Mouse (Mus musculus): ENCODE data around the gene Ap1ar. TPM values are rescaled to one million over a fixed set of nuclear protein-coding genes. Genes with fewer than 3 reads are reported as not detected.

Gene Ap1ar
- polyA plus RNA-seq, 1 experiment from 2014 or later: 11.1 TPM

GRCm38 (mm10) chr3:127848088-127848808 lies 10.9 kb upstream of the Ap1ar start:
- H3K4me3 ChIP-seq (ENCODE audit: low read depth, low read length): no peak overlapping the region
- 0 out of 2 replicates have a peak, but pooled peaks have one; percentile 32 for TF ChIP-seq EP300 (IDR thresholded peaks at IDR 0.05; ENCODE audit: low read depth)
- TF ChIP-seq CTCF (IDR thresholded peaks at IDR 0.05; ENCODE audit: low read depth): no peak
- no peaks in the 10 kb centered on the region for H3K27me3 ChIP-seq (ENCODE audit: insufficient read depth, low read length)
- ATAC-seq (peak; percentile 17; the same call in 1 of the 2 replicates), DNase-seq (peak; percentile 37)
- H3K36me3 ChIP-seq (replicated peaks; ENCODE audit: insufficient read depth, low read length): no peaks in the 10 kb centered on the region
- H3K27ac ChIP-seq (ENCODE audit: low read depth): no peak overlapping the region
- WGBS (ENCODE audit: insufficient replicate concordance): 55% methylated on average over 11 of the region's 11 CpGs
- no peaks in the 10 kb centered on the region for H3K9me3 ChIP-seq (ENCODE audit: low read length)
- H3K4me1 ChIP-seq (ENCODE audit: insufficient read depth): peaks cover 7% of the 10 kb centered on the region; the same call in 1 of the 2 replicates
- no peak overlapping the region for H3K9ac ChIP-seq (replicated peaks)
- H3K4me2 ChIP-seq (ENCODE audit: low read depth, low read length): no peak overlapping the region

GRCm38 (mm10) chr3:127843941-127844327 lies 6.6 kb upstream of the Ap1ar start:
- TF ChIP-seq CTCF (IDR thresholded peaks at IDR 0.05; ENCODE audit: low read depth) (no peak), EP300 (IDR thresholded peaks at IDR 0.05; ENCODE audit: low read depth) (no peak)

GRCm38 (mm10) chr3:127843324-127843940 lies 6.1 kb upstream of the Ap1ar start:
- no peak overlapping the region for H3K4me3 ChIP-seq (ENCODE audit: low read depth, low read length)
- WGBS (ENCODE audit: insufficient replicate concordance): 67% methylated on average over 2 of the region's 2 CpGs
- H3K27ac ChIP-seq (ENCODE audit: low read depth): no peak overlapping the region
- no peaks in the 10 kb centered on the region for H3K36me3 ChIP-seq (replicated peaks; ENCODE audit: insufficient read depth, low read length)
- no peak overlapping the region for H3K9ac ChIP-seq (replicated peaks)
- TF ChIP-seq EP300 (IDR thresholded peaks at IDR 0.05; ENCODE audit: low read depth) (no peak), CTCF (IDR thresholded peaks at IDR 0.05; ENCODE audit: low read depth) (no peak)
- ATAC-seq (no peak), DNase-seq (no peak)
- H3K4me1 ChIP-seq (ENCODE audit: insufficient read depth): peaks cover 17% of the 10 kb centered on the region
- no peaks in the 10 kb centered on the region for H3K9me3 ChIP-seq (ENCODE audit: low read length)
- H3K27me3 ChIP-seq (ENCODE audit: insufficient read depth, low read length): no peaks in the 10 kb centered on the region
- no peak overlapping the region for H3K4me2 ChIP-seq (ENCODE audit: low read depth, low read length)

More at GRCm38 (mm10) chr3:127843941-127844327, 6.6 kb upstream of the Ap1ar start:
- no peak overlapping the region for H3K4me3 ChIP-seq (ENCODE audit: low read depth, low read length)
- ATAC-seq (no peak), DNase-seq (no peak)
- no peaks in the 10 kb centered on the region for H3K36me3 ChIP-seq (replicated peaks; ENCODE audit: insufficient read depth, low read length)
- no peak overlapping the region for H3K4me2 ChIP-seq (ENCODE audit: low read depth, low read length)
- 73% methylated on average over 5 of the region's 5 CpGs for WGBS (ENCODE audit: insufficient replicate concordance)
- H3K27me3 ChIP-seq (ENCODE audit: insufficient read depth, low read length): no peaks in the 10 kb centered on the region
- H3K9me3 ChIP-seq (ENCODE audit: low read length): no peaks in the 10 kb centered on the region
- no peak overlapping the region for H3K9ac ChIP-seq (replicated peaks)
- H3K4me1 ChIP-seq (ENCODE audit: insufficient read depth): peaks cover 12% of the 10 kb centered on the region
- no peak overlapping the region for H3K27ac ChIP-seq (ENCODE audit: low read depth)

- H3K27ac ChIP-seq (ENCODE audit: low read depth): no peak overlapping the region
- DNase-seq (no peak), ATAC-seq (no peak)
- H3K4me1 ChIP-seq (ENCODE audit: insufficient read depth): peaks cover 22% of the 10 kb centered on the region
- no peaks in the 10 kb centered on the region for H3K36me3 ChIP-seq (replicated peaks; ENCODE audit: insufficient read depth, low read length)
- TF ChIP-seq CTCF (IDR thresholded peaks at IDR 0.05; ENCODE audit: low read depth): no peak
- no peak for TF ChIP-seq EP300 (IDR thresholded peaks at IDR 0.05; ENCODE audit: low read depth)
- H3K4me2 ChIP-seq (ENCODE audit: low read depth, low read length): no peak overlapping the region
- no peaks in the 10 kb centered on the region for H3K27me3 ChIP-seq (ENCODE audit: insufficient read depth, low read length)
- H3K9ac ChIP-seq (replicated peaks): no peak overlapping the region
- no peaks in the 10 kb centered on the region for H3K9me3 ChIP-seq (ENCODE audit: low read length)
- no peak overlapping the region for H3K4me3 ChIP-seq (ENCODE audit: low read depth, low read length)
- 86% methylated on average over 8 of the region's 8 CpGs for WGBS (ENCODE audit: insufficient replicate concordance)
These were observed 4.6 kb upstream of the Ap1ar start for GRCm38 (mm10) chr3:127841926-127842325.

GRCm38 (mm10) chr3:127837972-127838644 lies 785 bp upstream of the Ap1ar start:
- WGBS (ENCODE audit: insufficient replicate concordance): 26% methylated on average over 8 of the region's 8 CpGs
- Histone ChIP-seq H3K9me3 (ENCODE audit: low read length) (no peaks in the 10 kb centered on the region), H3K27ac (ENCODE audit: low read depth) (peak overlapping the region; percentile 86), H3K36me3 (replicated peaks; ENCODE audit: insufficient read depth, low read length) (0 out of 2 replicates have a peak, but pooled peaks cover 2% of the 10 kb centered on the region), H3K4me3 (ENCODE audit: low read depth, low read length) (peak overlapping the region; percentile 78), H3K4me2 (ENCODE audit: low read depth, low read length) (peak overlapping the region; percentile 86), H3K9ac (replicated peaks) (peak overlapping the region; percentile 76), H3K4me1 (ENCODE audit: insufficient read depth) (peaks cover 21% of the 10 kb centered on the region), H3K27me3 (ENCODE audit: insufficient read depth, low read length) (no peaks in the 10 kb centered on the region)
- DNase-seq (no peak), ATAC-seq (0 out of 2 replicates have a peak, but pooled peaks have one; percentile 0)
- TF ChIP-seq CTCF (IDR thresholded peaks at IDR 0.05; ENCODE audit: low read depth): no peak
- TF ChIP-seq EP300 (IDR thresholded peaks at IDR 0.05; ENCODE audit: low read depth): no peak

GRCm38 (mm10) chr3:127836798-127837153 lies 547 bp downstream of the Ap1ar start:
- TF ChIP-seq CTCF (IDR thresholded peaks at IDR 0.05; ENCODE audit: low read depth) (no peak), EP300 (IDR thresholded peaks at IDR 0.05; ENCODE audit: low read depth) (no peak)
- H3K36me3 ChIP-seq (replicated peaks; ENCODE audit: insufficient read depth, low read length): 0 out of 2 replicates have a peak, but pooled peaks cover 10% of the 10 kb centered on the region
- H3K9me3 ChIP-seq (ENCODE audit: low read length): no peaks in the 10 kb centered on the region
- no peak for DNase-seq
- H3K4me2 ChIP-seq (ENCODE audit: low read depth, low read length): peak overlapping the region; percentile 86
- WGBS (ENCODE audit: insufficient replicate concordance): under 1% methylated on average over 17 of the region's 17 CpGs
- peak overlapping the region; percentile 78 for H3K4me3 ChIP-seq (ENCODE audit: low read depth, low read length)
- H3K9ac ChIP-seq (replicated peaks): peak overlapping the region; percentile 76
- peaks cover 20% of the 10 kb centered on the region for H3K4me1 ChIP-seq (ENCODE audit: insufficient read depth)
- no peaks in the 10 kb centered on the region for H3K27me3 ChIP-seq (ENCODE audit: insufficient read depth, low read length)
- H3K27ac ChIP-seq (ENCODE audit: low read depth): peak overlapping the region; percentile 86
- peak; percentile 22 for ATAC-seq
